Mouse (Mus musculus): ENCODE measurements around the gene Btnl6. TPM values are rescaled to one million over a fixed set of nuclear protein-coding genes. Genes with fewer than 3 reads are reported as not detected.

Btnl6 gene
- polyA plus RNA-seq, 1 experiment from 2014 or later, result not detected

Other genes with a start within 250 kb of the Btnl6 start
- not detected in 2 replicates for gene H2-Aa, start 229.5 kb downstream of the Btnl6 start, polyA plus RNA-seq (2014; fragmentation: Nextera tagmentation; extraction: Ambion mirVana)
- gene H2-Eb1, start 211.5 kb downstream of the Btnl6 start, polyA plus RNA-seq (2014; fragmentation: Nextera tagmentation; extraction: Ambion mirVana), result 1.1 and 2.1 TPM in 2 replicates
- 0.07 and 0.10 TPM in 2 replicates for gene H2-Eb2, start 191.7 kb downstream of the Btnl6 start, polyA plus RNA-seq (2014; fragmentation: Nextera tagmentation; extraction: Ambion mirVana)
- not detected in 2 replicates for gene Btnl2, start 162.5 kb downstream of the Btnl6 start, polyA plus RNA-seq (2014; fragmentation: Nextera tagmentation; extraction: Ambion mirVana)
- not detected in 2 replicates for gene Btnl1, start 140.2 kb downstream of the Btnl6 start, polyA plus RNA-seq (2014; fragmentation: Nextera tagmentation; extraction: Ambion mirVana)
- 0.70 and 0.73 TPM in 2 replicates for gene BC051142, start 118.5 kb downstream of the Btnl6 start, polyA plus RNA-seq (2014; fragmentation: Nextera tagmentation; extraction: Ambion mirVana)
- not detected in 2 replicates for gene Btnl4, start 40.0 kb downstream of the Btnl6 start, polyA plus RNA-seq (2014; fragmentation: Nextera tagmentation; extraction: Ambion mirVana)
- gene Notch4, start 46.9 kb upstream of the Btnl6 start, polyA plus RNA-seq (2014; fragmentation: Nextera tagmentation; extraction: Ambion mirVana), result 5.2 and 7.7 TPM in 2 replicates
- 4.0 and 4.7 TPM in 2 replicates for gene Gpsm3, start 72.5 kb upstream of the Btnl6 start, polyA plus RNA-seq (2014; fragmentation: Nextera tagmentation; extraction: Ambion mirVana)
- 21.5 and 22.0 TPM in 2 replicates for gene Pbx2, start 73.9 kb upstream of the Btnl6 start, polyA plus RNA-seq (2014; fragmentation: Nextera tagmentation; extraction: Ambion mirVana)
- gene Ager, start 80.5 kb upstream of the Btnl6 start, polyA plus RNA-seq (2014; fragmentation: Nextera tagmentation; extraction: Ambion mirVana), result 1.3 and 2.7 TPM in 2 replicates
- 111 TPM in 2 replicates for gene Rnf5, start 86.3 kb upstream of the Btnl6 start, polyA plus RNA-seq (2014; fragmentation: Nextera tagmentation; extraction: Ambion mirVana)
- gene Agpat1, start 86.9 kb upstream of the Btnl6 start, polyA plus RNA-seq (2014; fragmentation: Nextera tagmentation; extraction: Ambion mirVana), result 58.2 and 74.8 TPM in 2 replicates
- 2.8 and 3.5 TPM in 2 replicates for gene Egfl8, start 98.6 kb upstream of the Btnl6 start, polyA plus RNA-seq (2014; fragmentation: Nextera tagmentation; extraction: Ambion mirVana)
- 24.8 and 26.1 TPM in 2 replicates for gene Ppt2, start 111.2 kb upstream of the Btnl6 start, polyA plus RNA-seq (2014; fragmentation: Nextera tagmentation; extraction: Ambion mirVana)
- 0.17 and 0.20 TPM in 2 replicates for gene Prrt1, start 112.2 kb upstream of the Btnl6 start, polyA plus RNA-seq (2014; fragmentation: Nextera tagmentation; extraction: Ambion mirVana)
- 13.1 and 19.3 TPM in 2 replicates for gene Fkbpl, start 127.4 kb upstream of the Btnl6 start, polyA plus RNA-seq (2014; fragmentation: Nextera tagmentation; extraction: Ambion mirVana)
- 63.4 and 71.4 TPM in 2 replicates for gene Atf6b, start 129.8 kb upstream of the Btnl6 start, polyA plus RNA-seq (2014; fragmentation: Nextera tagmentation; extraction: Ambion mirVana)
- gene Tnxb, start 153.2 kb upstream of the Btnl6 start, polyA plus RNA-seq (2014; fragmentation: Nextera tagmentation; extraction: Ambion mirVana), result not detected in 2 replicates
- not detected in 2 replicates for gene C4b, start 226.5 kb upstream of the Btnl6 start, polyA plus RNA-seq (2014; fragmentation: Nextera tagmentation; extraction: Ambion mirVana)

All from limb, embryonic 11.5 days (tissue).